Mouse (Mus musculus): Measurements from ENCODE around the gene Slit1. TPM values are rescaled to one million over a fixed set of nuclear protein-coding genes. Genes with fewer than 3 reads are reported as not detected.

Gene Slit1
- polyA plus RNA-seq, 1 experiment from 2014 or later, result 0.14 TPM

DNA sequence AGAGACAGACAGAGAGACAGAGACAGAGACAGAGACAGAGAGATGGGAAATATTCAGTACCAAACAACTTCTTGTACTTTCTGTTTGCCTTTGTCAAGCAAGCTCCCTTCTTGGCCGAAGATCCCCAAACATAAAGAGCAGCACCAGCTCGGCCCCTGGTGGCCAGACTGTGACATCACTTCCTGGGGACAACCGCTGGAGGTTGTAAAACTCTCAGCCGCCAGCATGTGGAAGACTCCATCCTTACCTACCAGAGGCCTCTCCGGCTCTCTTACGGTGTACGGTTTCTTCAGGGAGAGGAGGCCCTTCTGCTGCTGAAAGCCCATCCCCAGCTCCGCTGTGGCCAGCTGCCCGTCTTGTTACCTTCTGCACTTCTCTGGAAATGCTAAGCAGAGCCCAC is 18.1 kb upstream of the Slit1 start:
- no peak overlapping the region for H3K9ac ChIP-seq (ENCODE audit: low read length)
- H3K27me3 ChIP-seq (ENCODE audit: control insufficient read depth, insufficient read depth, low read depth, low read length), result no peaks in the 10 kb centered on the region
- WGBS, result 39% methylated on average over 9 of the region's 9 CpGs
- no peak overlapping the region for H3K4me2 ChIP-seq (ENCODE audit: low read depth, low read length)
- H3K36me3 ChIP-seq (ENCODE audit: control insufficient read depth, insufficient read depth, low read length), result no peaks in the 10 kb centered on the region
- no peaks in the 10 kb centered on the region for H3K9me3 ChIP-seq (ENCODE audit: control insufficient read depth, low read length)
- no peak overlapping the region for H3K4me3 ChIP-seq (ENCODE audit: low read length)
- no peaks in the 10 kb centered on the region for H3K4me1 ChIP-seq (replicated peaks; ENCODE audit: control insufficient read depth, insufficient read depth, low read length)
- no peak overlapping the region for H3K27ac ChIP-seq (ENCODE audit: low read length)
- no peak for ATAC-seq (ENCODE audit: low read depth)

- no peak overlapping the region for H3K9ac ChIP-seq (ENCODE audit: low read length)
- no peaks in the 10 kb centered on the region for H3K9me3 ChIP-seq (ENCODE audit: control insufficient read depth, low read length)
- no peaks in the 10 kb centered on the region for H3K4me1 ChIP-seq (replicated peaks; ENCODE audit: control insufficient read depth, insufficient read depth, low read length)
- WGBS, result 73% methylated on average over 6 of the region's 6 CpGs
- ATAC-seq (ENCODE audit: low read depth), result no peak
- H3K27ac ChIP-seq (ENCODE audit: low read length), result no peak overlapping the region
- H3K4me2 ChIP-seq (ENCODE audit: low read depth, low read length), result no peak overlapping the region
- H3K4me3 ChIP-seq (ENCODE audit: low read length), result no peak overlapping the region
- no peaks in the 10 kb centered on the region for H3K27me3 ChIP-seq (ENCODE audit: control insufficient read depth, insufficient read depth, low read depth, low read length)
- H3K36me3 ChIP-seq (ENCODE audit: control insufficient read depth, insufficient read depth, low read length), result no peaks in the 10 kb centered on the region
These were observed 16.3 kb upstream of the Slit1 start for GRCm38 (mm10) chr19:41759765-41760164.

DNA sequence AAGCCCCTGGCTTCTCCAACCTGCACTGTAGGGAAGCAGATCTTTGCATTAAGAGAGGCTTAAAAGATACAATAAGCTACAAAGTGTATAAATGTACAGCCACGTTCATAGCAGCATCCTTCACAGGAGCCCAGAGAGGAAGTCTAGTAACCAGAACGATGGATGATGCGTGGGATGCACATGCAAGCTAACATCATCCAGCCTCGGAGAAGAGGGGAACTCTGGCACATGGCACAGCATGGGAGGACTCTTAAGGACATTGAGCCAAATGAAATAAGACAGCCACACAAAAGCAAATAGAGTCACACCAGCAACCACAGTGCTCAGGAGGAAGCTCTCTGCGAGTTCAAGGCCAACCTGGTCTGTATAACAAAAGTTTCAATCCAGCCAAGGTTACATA is 15.8 kb upstream of the Slit1 start:
- no peaks in the 10 kb centered on the region for H3K36me3 ChIP-seq (ENCODE audit: control insufficient read depth, insufficient read depth, low read length)
- H3K27me3 ChIP-seq (ENCODE audit: control insufficient read depth, insufficient read depth, low read depth, low read length), result no peaks in the 10 kb centered on the region
- H3K4me1 ChIP-seq (replicated peaks; ENCODE audit: control insufficient read depth, insufficient read depth, low read length), result no peaks in the 10 kb centered on the region
- H3K9me3 ChIP-seq (ENCODE audit: control insufficient read depth, low read length), result no peaks in the 10 kb centered on the region
- ATAC-seq (ENCODE audit: low read depth), result no peak
- no peak overlapping the region for H3K9ac ChIP-seq (ENCODE audit: low read length)
- 81% methylated on average over 5 of the region's 5 CpGs for WGBS
- no peak overlapping the region for H3K27ac ChIP-seq (ENCODE audit: low read length)
- no peak overlapping the region for H3K4me3 ChIP-seq (ENCODE audit: low read length)
- no peak overlapping the region for H3K4me2 ChIP-seq (ENCODE audit: low read depth, low read length)

- no peak for ATAC-seq (ENCODE audit: low read depth)
- Histone ChIP-seq H3K27me3 (ENCODE audit: control insufficient read depth, insufficient read depth, low read depth, low read length) (no peaks in the 10 kb centered on the region), H3K4me3 (ENCODE audit: low read length) (no peak overlapping the region), H3K4me2 (ENCODE audit: low read depth, low read length) (no peak overlapping the region), H3K9me3 (ENCODE audit: control insufficient read depth, low read length) (no peaks in the 10 kb centered on the region), H3K4me1 (replicated peaks; ENCODE audit: control insufficient read depth, insufficient read depth, low read length) (no peaks in the 10 kb centered on the region), H3K27ac (ENCODE audit: low read length) (no peak overlapping the region), H3K9ac (ENCODE audit: low read length) (no peak overlapping the region), H3K36me3 (ENCODE audit: control insufficient read depth, insufficient read depth, low read length) (no peaks in the 10 kb centered on the region)
- 76% methylated on average over 15 of the region's 15 CpGs for WGBS
These were observed 11.3 kb upstream of the Slit1 start for GRCm38 (mm10) chr19:41754760-41755159.

- H3K27me3 ChIP-seq (ENCODE audit: control insufficient read depth, insufficient read depth, low read depth, low read length), result no peaks in the 10 kb centered on the region
- no peak overlapping the region for H3K9ac ChIP-seq (ENCODE audit: low read length)
- H3K4me1 ChIP-seq (replicated peaks; ENCODE audit: control insufficient read depth, insufficient read depth, low read length), result no peaks in the 10 kb centered on the region
- H3K27ac ChIP-seq (ENCODE audit: low read length), result no peak overlapping the region
- WGBS, result 79% methylated on average over 11 of the region's 11 CpGs
- no peaks in the 10 kb centered on the region for H3K9me3 ChIP-seq (ENCODE audit: control insufficient read depth, low read length)
- no peak overlapping the region for H3K4me3 ChIP-seq (ENCODE audit: low read length)
- no peak overlapping the region for H3K4me2 ChIP-seq (ENCODE audit: low read depth, low read length)
- no peaks in the 10 kb centered on the region for H3K36me3 ChIP-seq (ENCODE audit: control insufficient read depth, insufficient read depth, low read length)
- ATAC-seq (ENCODE audit: low read depth), result no peak
These were observed 8.4 kb upstream of the Slit1 start for GRCm38 (mm10) chr19:41751906-41752305.

DNA sequence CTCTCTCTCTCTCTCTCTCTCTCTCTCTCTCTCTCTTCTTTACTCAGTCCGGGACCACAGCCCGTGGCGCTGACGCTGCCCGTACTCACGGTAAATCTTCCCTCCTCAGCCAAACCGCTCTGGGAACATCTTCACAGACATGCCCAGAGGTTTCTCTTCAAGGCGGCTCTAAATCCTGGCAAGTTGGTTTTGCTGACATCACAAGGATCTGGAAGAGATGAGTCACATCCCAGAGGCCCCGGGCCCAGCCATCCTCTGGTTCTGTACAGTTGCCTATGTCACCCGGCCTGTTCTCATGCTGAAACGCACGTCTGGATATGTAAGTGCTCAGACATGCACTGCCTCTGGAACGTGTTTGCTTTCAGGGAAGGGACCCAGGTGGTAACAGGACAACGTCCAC is 4.0 kb upstream of the Slit1 start:
- no peaks in the 10 kb centered on the region for H3K36me3 ChIP-seq (ENCODE audit: control insufficient read depth, insufficient read depth, low read length)
- H3K4me1 ChIP-seq (replicated peaks; ENCODE audit: control insufficient read depth, insufficient read depth, low read length), result peaks cover 15% of the 10 kb centered on the region
- no peak for ATAC-seq (ENCODE audit: low read depth)
- H3K9me3 ChIP-seq (ENCODE audit: control insufficient read depth, low read length), result no peaks in the 10 kb centered on the region
- no peak overlapping the region for H3K9ac ChIP-seq (ENCODE audit: low read length)
- 87% methylated on average over 14 of the region's 14 CpGs for WGBS
- no peak overlapping the region for H3K4me3 ChIP-seq (ENCODE audit: low read length)
- H3K27ac ChIP-seq (ENCODE audit: low read length), result no peak overlapping the region
- H3K27me3 ChIP-seq (ENCODE audit: control insufficient read depth, insufficient read depth, low read depth, low read length), result peaks cover 21% of the 10 kb centered on the region
- no peak overlapping the region for H3K4me2 ChIP-seq (ENCODE audit: low read depth, low read length)

GRCm38 (mm10) chr19:41745941-41746557 is 2.6 kb upstream of the Slit1 start:
- Histone ChIP-seq H3K27me3 (ENCODE audit: control insufficient read depth, insufficient read depth, low read depth, low read length) (peaks cover 27% of the 10 kb centered on the region), H3K27ac (ENCODE audit: low read length) (no peak overlapping the region), H3K4me3 (ENCODE audit: low read length) (no peak overlapping the region), H3K9ac (ENCODE audit: low read length) (no peak overlapping the region), H3K36me3 (ENCODE audit: control insufficient read depth, insufficient read depth, low read length) (no peaks in the 10 kb centered on the region), H3K4me1 (replicated peaks; ENCODE audit: control insufficient read depth, insufficient read depth, low read length) (peaks cover 15% of the 10 kb centered on the region), H3K4me2 (ENCODE audit: low read depth, low read length) (no peak overlapping the region), H3K9me3 (ENCODE audit: control insufficient read depth, low read length) (no peaks in the 10 kb centered on the region)
- ATAC-seq (ENCODE audit: low read depth), result peak; percentile 34; the same call in 1 of the 2 replicates
- 37% methylated on average over 15 of the region's 15 CpGs for WGBS

GRCm38 (mm10) chr19:41738896-41739295 is 4.6 kb downstream of the Slit1 start:
- 13% methylated on average over 4 of the region's 4 CpGs for WGBS
- Histone ChIP-seq H3K4me3 (ENCODE audit: low read length) (no peak overlapping the region), H3K36me3 (ENCODE audit: control insufficient read depth, insufficient read depth, low read length) (no peaks in the 10 kb centered on the region), H3K9me3 (ENCODE audit: control insufficient read depth, low read length) (no peaks in the 10 kb centered on the region), H3K4me1 (replicated peaks; ENCODE audit: control insufficient read depth, insufficient read depth, low read length) (peaks cover 12% of the 10 kb centered on the region), H3K4me2 (ENCODE audit: low read depth, low read length) (no peak overlapping the region), H3K27me3 (ENCODE audit: control insufficient read depth, insufficient read depth, low read depth, low read length) (peaks cover 59% of the 10 kb centered on the region), H3K9ac (ENCODE audit: low read length) (no peak overlapping the region), H3K27ac (ENCODE audit: low read length) (no peak overlapping the region)
- ATAC-seq (ENCODE audit: low read depth), result peak; percentile 45; the same call in 1 of the 2 replicates

DNA sequence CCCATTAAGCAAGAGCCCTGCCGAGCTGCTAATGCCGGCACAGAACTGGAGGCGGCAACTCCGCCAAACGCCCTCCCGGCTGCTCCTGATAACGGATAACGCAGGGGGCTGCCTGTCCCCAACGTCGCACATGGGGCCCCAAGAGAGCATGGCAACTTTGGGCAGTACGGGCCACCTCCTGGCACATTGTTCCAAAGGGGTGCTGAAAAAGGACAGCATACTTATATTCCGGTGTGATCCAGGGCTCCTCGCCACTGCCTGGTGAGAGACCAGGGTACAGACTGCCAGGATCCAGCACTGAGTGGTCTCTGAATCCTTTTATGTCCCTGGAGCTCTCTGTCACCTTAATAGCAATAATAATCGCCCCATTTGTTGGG is 5.0 kb downstream of the Slit1 start:
- no peak overlapping the region for H3K27ac ChIP-seq (ENCODE audit: low read length)
- no peaks in the 10 kb centered on the region for H3K36me3 ChIP-seq (ENCODE audit: control insufficient read depth, insufficient read depth, low read length)
- H3K4me1 ChIP-seq (replicated peaks; ENCODE audit: control insufficient read depth, insufficient read depth, low read length), result peaks cover 8% of the 10 kb centered on the region
- no peak overlapping the region for H3K9ac ChIP-seq (ENCODE audit: low read length)
- 10% methylated on average over 14 of the region's 14 CpGs for WGBS
- H3K9me3 ChIP-seq (ENCODE audit: control insufficient read depth, low read length), result no peaks in the 10 kb centered on the region
- peaks cover 54% of the 10 kb centered on the region for H3K27me3 ChIP-seq (ENCODE audit: control insufficient read depth, insufficient read depth, low read depth, low read length)
- no peak overlapping the region for H3K4me3 ChIP-seq (ENCODE audit: low read length)
- no peak for ATAC-seq (ENCODE audit: low read depth)
- no peak overlapping the region for H3K4me2 ChIP-seq (ENCODE audit: low read depth, low read length)

Data from lung, embryonic 16.5 days (tissue).